Mouse (Mus musculus): Measurements from ENCODE around the gene Phc2.

GRCm38 (mm10) chr4:128618246-128618911 lies 36.1 kb upstream of the Phc2 start, which contains the start of gene Tlr12:
- TF ChIP-seq CTCF (conservative IDR thresholded peaks at IDR 0.05; ENCODE audit: low read length) = no peak
- no peak for TF ChIP-seq NANOG (IDR thresholded peaks at IDR 0.05; ENCODE audit: borderline replicate concordance, low read length)

Measured in E14TG2a.4 (cell line).